Mouse (Mus musculus) erythroblast, embryonic 14.5 days (primary cell): ENCODE results near the gene Olfr551.

Experiments used
- GATA1 ChIP-seq: IDR thresholded peaks from 2 replicates; pipeline ENCODE4 v1.6.1; 2012; ENCODE audit warnings: low read length, inconsistent platforms, mixed read lengths
- TAL1 ChIP-seq: IDR thresholded peaks from 3 replicates; pipeline ENCODE4 v1.6.1; 2012; ENCODE audit warnings: low read length, inconsistent platforms, mixed read lengths

DNA sequence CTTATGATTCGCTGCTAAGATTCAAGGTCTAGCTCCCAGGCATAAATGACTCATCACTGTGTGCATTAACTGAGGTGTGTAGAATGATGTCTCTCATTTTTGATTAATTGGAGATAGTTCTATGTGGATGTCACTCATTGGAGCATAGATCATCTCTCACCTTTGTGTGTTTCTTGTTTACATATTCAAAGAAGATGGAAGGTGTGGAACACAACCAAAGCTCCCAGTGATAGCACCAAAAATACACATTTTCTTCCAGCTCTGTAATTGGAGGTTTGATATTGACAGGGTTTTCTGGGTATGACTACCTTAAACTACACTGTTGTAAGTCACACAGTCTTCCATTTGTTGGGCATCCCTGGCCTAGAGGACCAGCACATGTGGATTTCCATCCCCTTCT lies 57.2 kb downstream of the Olfr551 start, which contains the start of gene Olfr547:
- TF ChIP-seq TAL1 (no peak), GATA1 (no peak)
